ENCODE assay signal across 15 mouse cellular contexts in the genomic region with DNA sequence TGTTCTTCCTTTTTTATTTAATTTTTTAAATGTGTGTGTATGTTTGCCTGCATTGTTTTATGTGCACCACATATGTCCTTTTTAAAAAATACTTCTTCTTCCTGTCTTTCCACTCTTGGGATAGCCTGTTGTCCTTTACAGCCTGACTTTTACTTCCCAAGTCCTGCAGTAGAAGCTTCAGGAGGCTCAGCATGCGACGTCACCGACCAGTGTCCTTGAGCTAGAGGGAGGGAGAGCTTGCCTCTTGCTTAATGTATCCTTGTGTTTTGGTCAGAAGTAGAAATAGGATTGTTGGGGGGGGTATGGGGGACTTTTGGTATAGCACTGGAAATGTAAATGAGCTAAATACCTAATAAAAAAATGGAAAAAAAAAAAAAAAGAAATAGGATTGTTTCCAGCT. TPM values are rescaled to one million over a fixed set of nuclear protein-coding genes. Genes with fewer than 3 reads are reported as not detected.
DNase-seq lines count a peak whose midpoint lies in the region.
"Had no signal": no experiment of that assay in that cellular context is flagged by ENCODE, and none has a peak within 500 bp of the region (broad histone marks: within the 10 kb centered on the region; RNA-seq: fewer than 3 reads in every experiment).

No protein-coding gene starts in this region.

- DNase-seq in adrenal gland, adult (ENCODE audit: inconsistent age in 2 of 2, low spot score in 1 of 2) = peak; percentile 51 to 73
- DNase-seq in adrenal gland, postnatal 4 days (ENCODE audit: low spot score in 2 of 2) = no peak
- DNase-seq in adrenal gland, adult 8-10 months = peak; percentile 50
- DNase-seq in adrenal gland, postnatal 14 days = peak; percentile 48
- peak; percentile 48 to 67 for DNase-seq in adrenal gland, postnatal 36 days
- no peak for DNase-seq in ovary, adult 18-20 months (ENCODE audit: low spot score)
- no peak for DNase-seq in left cerebral cortex, postnatal 4 days
- DNase-seq: cerebellum, adult 11 months; cerebellum, adult 18-20 months; cerebellum, adult 8-10 months; cerebellum, adult 9-11 months; cerebellum, postnatal 14 days; cerebellum, postnatal 36 days; embryo, embryonic 11 days; forebrain, postnatal 0 days had no signal

- intact Hi-C loops in left cerebral cortex, postnatal 4 days (cut with DNase I) = no loop called here

RNA-seq across cellular contexts. Expression of a gene that starts 47.1 kb away (rescaled TPM):
- total RNA-seq in adrenal gland, postnatal 4 days (2021) = 10 to 100 TPM; 13.3 to 15.1 TPM
- 10 to 100 TPM; 11.9 to 18.6 (median 13.6) TPM for total RNA-seq in adrenal gland, adult 8-10 months (2022)
- 8.7 and 9.1 TPM in 2 replicates for total RNA-seq in adrenal gland, postnatal 14 days (2021)
- total RNA-seq in adrenal gland, postnatal 36 days (2021) = 1 to 10 TPM; 9.1 to 9.3 TPM
- total RNA-seq in left cerebral cortex, postnatal 4 days (2021) = 10 to 100 TPM in 1 of 2 experiments, 1 to 10 TPM in 1; 9.5 to 10.2 TPM

RNA-seq across cellular contexts. Expression of a gene that starts 47.3 kb away (rescaled TPM):
- 10 to 100 TPM; 53.4 to 55.1 TPM for total RNA-seq in adrenal gland, postnatal 4 days (2021)
- 10 to 100 TPM; 49.0 to 68.2 (median 57.4) TPM for total RNA-seq in adrenal gland, adult 8-10 months (2022)
- total RNA-seq in adrenal gland, postnatal 14 days (2021) = 68.7 and 72.3 TPM in 2 replicates
- total RNA-seq in adrenal gland, postnatal 36 days (2021) = 10 to 100 TPM; 50.3 to 56.3 TPM
- 10 to 100 TPM; 71.2 to 75.9 TPM for total RNA-seq in left cerebral cortex, postnatal 4 days (2021)

Comparison
In these comparisons a context has a peak if more than half of its experiments do, and no peak if none do; other contexts are left out.
1. DNase-seq: peak in adrenal gland, adult (2 of 2), adrenal gland, adult 8-10 months (single experiment), adrenal gland, postnatal 14 days (single experiment) and adrenal gland, postnatal 36 days (2 of 2); none in adrenal gland, postnatal 4 days (0 of 2), ovary, adult 18-20 months (single experiment) and left cerebral cortex, postnatal 4 days (single experiment).